Mouse (Mus musculus) embryo, embryonic 10 days (tissue): ENCODE measurements at regions not wholly inside any gene's neighbourhood (a gene's known extent, or its start where the extent isn't known, plus 50 kb on each side); places are given as distances from the start of the nearest gene placed in this dataset.

Experiments used
- DNase-seq: peaks from one replicate; pipeline ENCODE4 v3.0.0-alpha.2; 2015; ENCODE audit warnings: low spot score

- DNase-seq, result peak; percentile 85
Measured at GRCm38 (mm10) chr12:27140335-27140702, 202.1 kb downstream of the Sox11 start.

- DNase-seq, result peak; percentile 83
Measured at GRCm38 (mm10) chr12:27139683-27140334, 202.6 kb downstream of the Sox11 start.

- no peak for DNase-seq
Measured at GRCm38 (mm10) chr12:27138663-27139633, 203.4 kb downstream of the Sox11 start.

- DNase-seq, result peak; percentile 54
Measured at GRCm38 (mm10) chr12:27135997-27136559, 206.3 kb downstream of the Sox11 start.

- no peak for DNase-seq
Measured at GRCm38 (mm10) chr12:27130544-27130943, 211.8 kb downstream of the Sox11 start.

- no peak for DNase-seq
Measured at GRCm38 (mm10) chr12:27127054-27127605, 215.2 kb downstream of the Sox11 start.

- DNase-seq, result no peak
Measured at GRCm38 (mm10) chr12:27118581-27118980, 223.8 kb downstream of the Sox11 start.

- peak; percentile 62 for DNase-seq
Measured at GRCm38 (mm10) chr12:27115392-27115791, 227.0 kb downstream of the Sox11 start.

GRCm38 (mm10) chr12:27104925-27105571, 237.3 kb downstream of the Sox11 start:
- no peak for DNase-seq

GRCm38 (mm10) chr12:27102996-27103395, 239.4 kb downstream of the Sox11 start:
- DNase-seq, result no peak

- no peak for DNase-seq
Measured at GRCm38 (mm10) chr12:27089206-27089605, 253.2 kb downstream of the Sox11 start.

- DNase-seq, result no peak
Measured at GRCm38 (mm10) chr12:27085890-27086289, 256.5 kb downstream of the Sox11 start.

GRCm38 (mm10) chr12:27083645-27084550, 258.5 kb downstream of the Sox11 start:
- peak; percentile 63 for DNase-seq

GRCm38 (mm10) chr12:27083089-27083488, 259.3 kb downstream of the Sox11 start:
- peak; percentile 66 for DNase-seq

GRCm38 (mm10) chr12:27082624-27083023, 259.8 kb downstream of the Sox11 start:
- DNase-seq, result peak; percentile 90

GRCm38 (mm10) chr12:27076107-27076738, 266.2 kb downstream of the Sox11 start:
- DNase-seq, result no peak

GRCm38 (mm10) chr12:27065011-27065517, 277.3 kb downstream of the Sox11 start:
- peak; percentile 80 for DNase-seq

GRCm38 (mm10) chr12:27063518-27063917, 278.9 kb downstream of the Sox11 start:
- no peak for DNase-seq

- peak; percentile 68 for DNase-seq
Measured at GRCm38 (mm10) chr12:27062511-27063264, 279.7 kb downstream of the Sox11 start.
